Mouse (Mus musculus) lung, postnatal 0 days (tissue): ENCODE measurements around the gene Slc35g1.
A peak's percentile ranks its signal among the peaks of the same experiment; 100 is the strongest.

Experiments used
- CTCF ChIP-seq: IDR thresholded peaks from 2 replicates; pipeline ENCODE4 v1.5.1; 2016; ENCODE audit warnings: antibody characterized with exemption, mild to moderate bottlenecking
- EP300 ChIP-seq: IDR thresholded peaks from 2 replicates; pipeline ENCODE4 v1.6.1; 2016; ENCODE audit warnings: antibody characterized with exemption, mild to moderate bottlenecking, control low read depth

- TF ChIP-seq CTCF = peak; percentile 67
- TF ChIP-seq EP300 = no peak
These were observed 33.5 kb downstream of the Slc35g1 start for GRCm38 (mm10) chr19:38429269-38429668.
